Comparison of ENCODE assay signal across 11 mouse cellular contexts in the genomic region with DNA sequence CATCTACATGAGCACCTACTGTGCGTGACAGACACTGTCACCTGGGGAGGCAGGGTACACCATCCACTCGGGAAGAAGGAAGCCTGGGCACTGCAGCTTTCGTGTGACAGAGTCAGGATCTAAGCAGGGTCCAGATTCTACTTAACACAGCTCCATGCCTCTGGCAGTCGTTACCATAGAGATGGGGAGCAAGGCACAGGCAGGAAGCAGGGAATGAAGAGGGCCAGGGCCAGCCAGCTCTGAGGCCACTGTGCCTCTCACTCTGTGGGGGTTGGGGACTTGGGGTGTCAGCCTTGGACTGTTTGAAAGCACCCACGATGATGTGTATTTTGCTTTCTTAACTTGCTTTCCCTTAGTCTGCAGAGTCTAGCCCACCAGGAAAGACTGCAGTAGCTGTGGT. TPM values are rescaled to one million over a fixed set of nuclear protein-coding genes. Genes with fewer than 3 reads are reported as not detected.
A peak's percentile ranks its signal among the peaks of the same experiment; 100 is the strongest.
DNase-seq lines count a peak whose midpoint lies in the region; ATAC-seq and TF ChIP-seq lines count a peak whose summit lies in the region.
"Had no signal": no experiment of that assay in that cellular context is flagged by ENCODE, and none has a peak within 500 bp of the region (broad histone marks: within the 10 kb centered on the region; RNA-seq: fewer than 3 reads in every experiment).

No protein-coding gene starts in this region.

- peak overlapping the region; percentile 78 for H3K27ac ChIP-seq in kidney, embryonic 14.5 days (ENCODE audit: low read depth, low read length)
- H3K27ac ChIP-seq in liver, embryonic 14.5 days, result no peak overlapping the region

- TF ChIP-seq POLR2A in brain, embryonic 14.5 days (IDR thresholded peaks at IDR 0.05; ENCODE audit: borderline replicate concordance, extremely low read depth, insufficient read depth, insufficient read length, poor library complexity, severe bottlenecking), result no peak

- peak; percentile 58; the same call in 1 of the 2 replicates for ATAC-seq in kidney, embryonic 14.5 days (ENCODE audit: low FRiP score, low TSS enrichment)
- ATAC-seq in liver, embryonic 14.5 days (ENCODE audit: insufficient read depth), result peak; percentile 21; the same call in 1 of the 2 replicates
- ATAC-seq: inflammation-experienced regulatory T-cells, adult 6 months had no signal

- H3K27me3 ChIP-seq in kidney, embryonic 14.5 days (ENCODE audit: control insufficient read depth, insufficient read depth, low read length), result no peaks in the 10 kb centered on the region
- no peaks in the 10 kb centered on the region for H3K27me3 ChIP-seq in liver, embryonic 14.5 days (ENCODE audit: control insufficient read depth, insufficient read depth, low read length)
- H3K27me3 ChIP-seq: embryonic facial prominence, embryonic 15.5 days had no signal

- no peak overlapping the region for H3K4me2 ChIP-seq in kidney, embryonic 14.5 days (replicated peaks; ENCODE audit: low read depth, low read length)
- H3K4me2 ChIP-seq in liver, embryonic 14.5 days (ENCODE audit: low read depth), result no peak overlapping the region
- H3K4me2 ChIP-seq: embryonic facial prominence, embryonic 15.5 days had no signal

- DNase-seq in kidney, adult 18-20 months, result no peak
- DNase-seq in brain, embryonic 14.5 days (ENCODE audit: low read depth), result peak; percentile 27
- peak; percentile 3 for DNase-seq in forelimb bud, embryonic 11.5 days (ENCODE audit: low read depth, low spot score)
- no peak for DNase-seq in liver, embryonic 14.5 days (ENCODE audit: low read depth in 3 of 3, low spot score in 3 of 3)
- DNase-seq in right cerebral cortex, adult 18-20 months, result no peak
- DNase-seq in adrenal gland, postnatal 10 days, result no peak
- no peak for DNase-seq in left cerebral cortex, postnatal 14 days (ENCODE audit: low spot score in 2 of 2)
- DNase-seq: right cerebral cortex, postnatal 14 days had no signal

- H3K4me1 ChIP-seq in kidney, embryonic 14.5 days (ENCODE audit: control insufficient read depth, insufficient read depth, low read length), result peaks cover 25% of the 10 kb centered on the region
- H3K4me1 ChIP-seq in liver, embryonic 14.5 days (replicated peaks; ENCODE audit: control insufficient read depth in 2 of 2, insufficient read depth in 2 of 2, low read length in 1 of 2), result peaks cover 0 to 11% of the 10 kb centered on the region in 2 experiments; a peak in 2 of 4 replicates
- H3K4me1 ChIP-seq: embryonic facial prominence, embryonic 15.5 days had no signal

- H3K36me3 ChIP-seq in kidney, embryonic 14.5 days (ENCODE audit: control insufficient read depth, insufficient read depth, low read length), result peaks cover 32% of the 10 kb centered on the region
- peaks cover 97% of the 10 kb centered on the region for H3K36me3 ChIP-seq in liver, embryonic 14.5 days (replicated peaks; ENCODE audit: control insufficient read depth, insufficient read depth, low read depth)

- no peak for TF ChIP-seq EP300 in liver, embryonic 14.5 days (IDR thresholded peaks at IDR 0.05; ENCODE audit: low read depth)

- 44% methylated on average over 5 of the region's 5 CpGs for WGBS in kidney, embryonic 14.5 days
- 79% methylated on average over 5 of the region's 5 CpGs for WGBS in liver, embryonic 14.5 days (ENCODE audit: insufficient replicate concordance)

- intact Hi-C loops in left cerebral cortex, postnatal 14 days (cut with DNase I), result no loop called here

- no peak overlapping the region for H3K9ac ChIP-seq in kidney, embryonic 14.5 days (ENCODE audit: low read depth, low read length)
- H3K9ac ChIP-seq in liver, embryonic 14.5 days (replicated peaks), result no peak overlapping the region
- H3K9ac ChIP-seq: embryonic facial prominence, embryonic 15.5 days had no signal

- H3K4me3 ChIP-seq in kidney, embryonic 14.5 days (ENCODE audit: low read length), result no peak overlapping the region
- H3K4me3 ChIP-seq in liver, embryonic 14.5 days (ENCODE audit: insufficient read depth in 1 of 2, low read depth in 2 of 2, low read length in 2 of 2), result no peak overlapping the region
- H3K4me3 ChIP-seq: embryonic facial prominence, embryonic 15.5 days had no signal

- no peaks in the 10 kb centered on the region for H3K9me3 ChIP-seq in kidney, embryonic 14.5 days (ENCODE audit: control insufficient read depth, low read length)
- no peaks in the 10 kb centered on the region for H3K9me3 ChIP-seq in liver, embryonic 14.5 days (ENCODE audit: control insufficient read depth, low read length)
- H3K9me3 ChIP-seq: embryonic facial prominence, embryonic 15.5 days had no signal

- TF ChIP-seq CTCF in brain, embryonic 14.5 days (IDR thresholded peaks at IDR 0.05; ENCODE audit: borderline replicate concordance, extremely low read depth, insufficient read depth, insufficient read length), result no peak
- TF ChIP-seq CTCF in liver, embryonic 14.5 days (IDR thresholded peaks at IDR 0.05; ENCODE audit: low read depth), result no peak

RNA-seq across cellular contexts. Expression of a gene that starts 46.1 kb away (rescaled TPM):
- polyA plus RNA-seq in kidney, embryonic 14.5 days (2014; fragmentation: Nextera tagmentation; extraction: Ambion mirVana), result 60.9 and 85.5 TPM in 2 replicates
- 81.8 and 89.6 TPM in 2 replicates for polyA plus RNA-seq in brain, embryonic 14.5 days (2012; rRNA removed)
- polyA plus RNA-seq in liver, embryonic 14.5 days (2012; rRNA removed), result 69.3 and 72.1 TPM in 2 replicates
- 67.2 and 76.5 TPM in 2 replicates for polyA plus RNA-seq in liver, embryonic 14.5 days (2014; fragmentation: Nextera tagmentation; extraction: Ambion mirVana)
- total RNA-seq in adrenal gland, postnatal 10 days (2021), result 10 to 100 TPM; 57.5 to 58.1 TPM
- total RNA-seq in left cerebral cortex, postnatal 14 days (2021), result 10 to 100 TPM; 25.6 to 26.2 TPM

Comparison
In these comparisons a context has a peak if more than half of its experiments do, and no peak if none do; other contexts are left out.
1. DNase-seq: peak in brain, embryonic 14.5 days (single experiment) and forelimb bud, embryonic 11.5 days (single experiment); none in kidney, adult 18-20 months (single experiment), liver, embryonic 14.5 days (0 of 3), right cerebral cortex, adult 18-20 months (single experiment), adrenal gland, postnatal 10 days (single experiment) and left cerebral cortex, postnatal 14 days (0 of 2).